Mouse (Mus musculus) CH12.LX (cell line): Measurements from ENCODE around the gene Glis3. TPM values are rescaled to one million over a fixed set of nuclear protein-coding genes. Genes with fewer than 3 reads are reported as not detected.

ENCODE experiments used
- DNase-seq: peaks from one replicate; pipeline ENCODE4 v3.0.0-alpha.2; 2013; ENCODE audit errors: extremely low read depth
- H3K27ac ChIP-seq: 2 replicates; pipeline ENCODE4 v1.5.1; 2012; ENCODE audit warnings: low read depth, mild to moderate bottlenecking, control low read depth, moderate library complexity; ENCODE audit not compliant: insufficient read depth
- H3K27me3 ChIP-seq: replicated peaks from 2 replicates; pipeline ENCODE3; 2012; ENCODE audit warnings: inconsistent platforms
- H3K36me3 ChIP-seq, 2 experiments: replicated peaks in 1 of 2; 2 replicates each; pipeline versions ENCODE3 to v1.6.1; 2012; ENCODE audit warnings: inconsistent platforms in 1 of 2, low read length in 1 of 2, mild to moderate bottlenecking in 1 of 2, mixed read lengths in 1 of 2, moderate library complexity in 1 of 2; ENCODE audit not compliant: control insufficient read depth in 1 of 2, insufficient read depth in 1 of 2
- H3K4me1 ChIP-seq, 2 experiments: 2 replicates each; pipeline ENCODE4 v1.6.1; 2012; ENCODE audit warnings: inconsistent platforms in 1 of 2, moderate library complexity in 1 of 2; ENCODE audit not compliant: insufficient read depth in 2 of 2, control insufficient read depth in 1 of 2
- H3K4me2 ChIP-seq: 2 replicates; pipeline ENCODE4 v1.6.1; 2012; ENCODE audit warnings: low read depth, mild to moderate bottlenecking, control low read depth; ENCODE audit not compliant: poor library complexity, insufficient read depth, severe bottlenecking
- H3K4me3 ChIP-seq, 3 experiments: fragments of 150-350 bp in 1 of 3; sonication (generic) in 1 of 3; replicated peaks in 1 of 3; 2 replicates each; pipeline versions ENCODE3 to v1.5.1; 2011 to 2012; ENCODE audit warnings: low read depth in 2 of 3, low read length in 2 of 3, mild to moderate bottlenecking in 2 of 3, moderate library complexity in 2 of 3, control low read depth in 1 of 3, improper control_type of control experiment in 1 of 3, inconsistent platforms in 1 of 3, mixed read lengths in 1 of 3; ENCODE audit not compliant: poor library complexity in 1 of 3
- H3K79me2 ChIP-seq: replicated peaks from 2 replicates; pipeline ENCODE4 v1.6.1; 2012; ENCODE audit warnings: mild to moderate bottlenecking, moderate library complexity; ENCODE audit not compliant: control insufficient read depth, poor library complexity, insufficient read depth, severe bottlenecking; ENCODE audit errors: extremely low read depth
- H3K9ac ChIP-seq: 2 replicates; pipeline ENCODE4 v1.6.1; 2012; ENCODE audit warnings: low read depth, mild to moderate bottlenecking, control low read depth, moderate library complexity; ENCODE audit not compliant: insufficient read depth
- H3K9me3 ChIP-seq: replicated peaks from 2 replicates; pipeline ENCODE3; 2012; ENCODE audit warnings: low read length, inconsistent platforms, mixed read lengths
- CHD1 ChIP-seq: IDR thresholded peaks from 2 replicates; pipeline ENCODE4 v1.6.1; 2012; ENCODE audit warnings: low read depth, low read length, improper control_type of control experiment, inconsistent platforms
- E2F4 ChIP-seq: IDR thresholded peaks from 2 replicates; pipeline ENCODE4 v1.6.1; 2011; ENCODE audit warnings: low read depth, low read length, improper control_type of control experiment; ENCODE audit not compliant: insufficient replicate concordance
- IRF4 ChIP-seq: IDR thresholded peaks from 2 replicates; pipeline ENCODE4 v1.6.1; 2014; ENCODE audit warnings: low read depth, mild to moderate bottlenecking, inconsistent platforms, low read length, improper control_type of control experiment
- JUND ChIP-seq: conservative IDR thresholded peaks from 2 replicates; pipeline ENCODE4 v1.6.1; 2011; ENCODE audit warnings: low read depth, low read length, improper control_type of control experiment
- MAFK ChIP-seq: IDR thresholded peaks from 2 replicates; pipeline ENCODE4 v1.6.1; 2011; ENCODE audit warnings: low read length, improper control_type of control experiment; ENCODE audit not compliant: insufficient replicate concordance
- MXI1 ChIP-seq: IDR thresholded peaks from 2 replicates; pipeline ENCODE4 v1.6.1; 2011; ENCODE audit warnings: mild to moderate bottlenecking, low read depth, low read length, improper control_type of control experiment
- NRF1 ChIP-seq: IDR thresholded peaks from 2 replicates; pipeline ENCODE4 v1.6.1; 2014; ENCODE audit warnings: low read depth, mild to moderate bottlenecking, inconsistent platforms, low read length, improper control_type of control experiment, moderate library complexity
- PAX5 ChIP-seq: IDR thresholded peaks from 2 replicates; pipeline ENCODE4 v1.6.1; 2012; ENCODE audit warnings: low read length, inconsistent platforms, mixed read lengths
- POLR2AphosphoS2 ChIP-seq: IDR thresholded peaks from 2 replicates; pipeline ENCODE4 v1.6.1; 2011; ENCODE audit warnings: low read depth, low read length, improper control_type of control experiment
- SIN3A ChIP-seq: IDR thresholded peaks from 2 replicates; pipeline ENCODE4 v1.6.1; 2012; ENCODE audit warnings: low read length, improper control_type of control experiment, inconsistent platforms
- SMC3 ChIP-seq: IDR thresholded peaks from 2 replicates; pipeline ENCODE4 v1.6.1; 2011; ENCODE audit warnings: low read depth, low read length, improper control_type of control experiment
- TCF12 ChIP-seq: IDR thresholded peaks from 2 replicates; pipeline ENCODE4 v1.6.1; 2014; ENCODE audit warnings: low read depth, mild to moderate bottlenecking, inconsistent platforms, low read length, improper control_type of control experiment
- UBTF ChIP-seq: IDR thresholded peaks from 2 replicates; pipeline ENCODE4 v1.6.1; 2012; ENCODE audit warnings: low read depth, mild to moderate bottlenecking, inconsistent platforms, low read length, improper control_type of control experiment, moderate library complexity
- USF2 ChIP-seq: conservative IDR thresholded peaks from 2 replicates; pipeline ENCODE4 v1.6.1; 2011; ENCODE audit warnings: low read depth, low read length, improper control_type of control experiment
- ZC3H11A ChIP-seq: IDR thresholded peaks from 2 replicates; pipeline ENCODE4 v1.6.1; 2012; ENCODE audit warnings: low read depth, mild to moderate bottlenecking, inconsistent platforms, low read length, improper control_type of control experiment
- ZNF384 ChIP-seq: IDR thresholded peaks from 2 replicates; pipeline ENCODE4 v1.6.1; 2012; ENCODE audit warnings: low read depth, low read length, improper control_type of control experiment, inconsistent platforms
- dilution Hi-C: fragments of 300-500 bp; cut with MboI; formaldehyde crosslinking; loops from 2 replicates; pipeline ENCODE4 v1.14.3; 2020; ENCODE audit warnings: low sequenced_read_pairs; ENCODE audit not compliant: extremely low pct_unique_long_range_greater_than_20kb, extremely low pct_ligation_motif_present
- in situ Hi-C: fragments of 300-500 bp; cut with MboI; formaldehyde crosslinking; loops from 3 replicates; pipeline ENCODE4 v1.14.3; 2019; ENCODE audit warnings: low sequenced_read_pairs, low pct_ligation_motif_present, low pct_unique_long_range_greater_than_20kb, mixed read lengths
- polyA plus RNA-seq: library from polyadenylated mRNA; unstranded; fragments of >175 nt; gene quantifications from 2 replicates; pipeline ENCODE4 v1.2.1, GENCODE M21; 2012; ENCODE audit warnings: low read depth; ENCODE audit not compliant: insufficient read length
- total RNA-seq, 2 experiments: library from RNA; depleted of rRNA; stranded (reverse); fragments of 300-350 nt in 1 of 2; fragments of >200 nt in 1 of 2; gene quantifications; 2 replicates each; pipeline ENCODE4 v1.2.3; 2012 to 2014

Glis3 gene
- total and polyA plus RNA-seq, 3 experiments: not detected

- Histone ChIP-seq H3K36me3 (no peaks in the 10 kb centered on the region), H3K27me3 (no peaks in the 10 kb centered on the region), H3K27ac (no peak overlapping the region), H3K4me3 (no peak overlapping the region), H3K4me1 (no peaks in the 10 kb centered on the region), H3K4me2 (no peak overlapping the region), H3K79me2 (no peaks in the 10 kb centered on the region), H3K9me3 (no peaks in the 10 kb centered on the region), H3K9ac (no peak overlapping the region)
- no peak for DNase-seq
- dilution Hi-C loops: no loop called here
- TF ChIP-seq SMC3: no peak
- TF ChIP-seq MXI1: no peak
- no peak for TF ChIP-seq ZNF384
- TF ChIP-seq PAX5: no peak
- no peak for TF ChIP-seq ZC3H11A
- no peak for TF ChIP-seq E2F4
- TF ChIP-seq POLR2AphosphoS2: no peak
- no peak for TF ChIP-seq MAFK
- no peak for TF ChIP-seq NRF1
- no peak for TF ChIP-seq UBTF
- no peak for TF ChIP-seq SIN3A
- in situ Hi-C loops: no loop called here
These were observed 303.5 kb downstream of the Glis3 start for GRCm38 (mm10) chr19:28376401-28376800.

GRCm38 (mm10) chr19:28375746-28376145 lies 304.1 kb downstream of the Glis3 start:
- no peak for TF ChIP-seq SIN3A
- TF ChIP-seq TCF12: no peak
- no peak for TF ChIP-seq MAFK
- TF ChIP-seq CHD1: no peak
- no peak for TF ChIP-seq IRF4
- TF ChIP-seq JUND: no peak
- H3K4me1 ChIP-seq: no peaks in the 10 kb centered on the region
- H3K79me2 ChIP-seq: no peaks in the 10 kb centered on the region
- H3K4me2 ChIP-seq: no peak overlapping the region
- H3K27me3 ChIP-seq: no peaks in the 10 kb centered on the region
- H3K36me3 ChIP-seq: no peaks in the 10 kb centered on the region
- no peak overlapping the region for H3K9ac ChIP-seq
- no peak overlapping the region for H3K4me3 ChIP-seq
- dilution Hi-C loops: no loop called here
- H3K9me3 ChIP-seq: no peaks in the 10 kb centered on the region
- in situ Hi-C loops: no loop called here
- H3K27ac ChIP-seq: no peak overlapping the region
- no peak for DNase-seq

GRCm38 (mm10) chr19:28374524-28374923 lies 305.4 kb downstream of the Glis3 start:
- in situ Hi-C loops (no loop called here), dilution Hi-C loops (no loop called here)
- Histone ChIP-seq H3K9me3 (no peaks in the 10 kb centered on the region), H3K79me2 (no peaks in the 10 kb centered on the region), H3K27ac (no peak overlapping the region), H3K9ac (no peak overlapping the region), H3K4me3 (no peak overlapping the region), H3K27me3 (no peaks in the 10 kb centered on the region), H3K4me1 (no peaks in the 10 kb centered on the region), H3K36me3 (no peaks in the 10 kb centered on the region), H3K4me2 (no peak overlapping the region)
- TF ChIP-seq USF2 (no peak), NRF1 (no peak)
- no peak for DNase-seq
